Mouse (Mus musculus) G1E (cell line): ENCODE results near the gene Ppp2r5c.

ENCODE experiments used
- CTCF ChIP-seq: IDR thresholded peaks from 2 replicates; pipeline ENCODE4 v1.5.1; 2012; ENCODE audit warnings: low read depth, low read length, inconsistent platforms, mixed read lengths
- GATA1 ChIP-seq: IDR thresholded peaks from 2 replicates; pipeline ENCODE4 v1.6.1; 2012; ENCODE audit warnings: borderline replicate concordance, low read length, inconsistent platforms, mixed read lengths
- TAL1 ChIP-seq: conservative IDR thresholded peaks from 2 replicates; pipeline ENCODE4 v1.6.1; 2012; ENCODE audit warnings: low read depth, low read length, inconsistent platforms, mixed read lengths

DNA sequence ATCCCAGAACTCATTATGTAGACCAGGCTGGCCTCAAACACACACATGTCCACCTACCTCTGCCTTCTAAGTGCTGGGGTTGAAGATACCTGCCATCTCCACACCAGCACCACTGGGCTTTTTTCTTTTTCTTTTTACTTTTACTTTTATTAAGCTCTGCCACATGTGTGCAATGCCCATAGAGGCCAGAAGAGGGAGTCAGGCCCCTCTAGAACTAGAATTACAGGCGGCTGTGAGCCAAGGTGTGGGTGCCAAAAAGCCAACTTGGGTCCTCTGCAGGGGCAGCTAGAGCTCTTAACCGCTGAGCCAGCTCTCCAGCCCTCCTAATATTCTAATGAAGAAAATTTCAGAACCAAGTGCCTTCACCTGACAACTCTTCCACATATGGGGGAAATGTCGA is 30.7 kb upstream of the Ppp2r5c start:
- TF ChIP-seq CTCF (0 out of 2 replicates have a peak, but pooled peaks have one; percentile 31), GATA1 (no peak), TAL1 (no peak)
